Mouse (Mus musculus): ENCODE results near the gene Hoxb5.

DNA sequence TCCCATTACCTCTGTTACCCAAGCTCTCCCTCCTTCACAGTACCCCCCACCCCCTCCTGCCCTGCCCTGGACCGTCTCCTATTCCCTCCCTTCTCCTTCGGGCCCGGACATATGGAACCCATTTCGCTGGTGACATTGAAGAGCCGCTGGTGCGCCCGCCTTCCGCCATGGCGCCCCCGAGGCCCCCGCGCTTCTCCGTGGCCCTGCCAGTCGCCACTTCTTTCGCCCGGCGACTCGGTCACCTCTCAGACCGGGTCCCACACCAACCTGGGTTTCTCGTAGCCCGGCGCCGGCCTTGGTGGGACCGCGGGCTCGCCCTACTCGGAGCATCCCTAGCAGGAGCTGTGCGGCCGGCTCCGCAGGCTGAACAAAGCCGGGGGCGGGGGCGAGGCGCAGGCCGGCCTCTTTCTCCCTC is 29.5 kb downstream of the Hoxb5 start:
- no peak for TF ChIP-seq CTCF (IDR thresholded peaks at IDR 0.05; ENCODE audit: low read depth)
- no peak for TF ChIP-seq EP300 (optimal IDR thresholded peaks at IDR 0.05)

Measured in stomach, postnatal 0 days (tissue).